Mouse (Mus musculus) MEL (cell line): ENCODE results near the gene Gabbr2. TPM values are rescaled to one million over a fixed set of nuclear protein-coding genes. Genes with fewer than 3 reads are reported as not detected.

Experiments
- DNase-seq: peaks from one replicate; pipeline ENCODE4 v3.0.0; 2011; ENCODE audit warnings: low read depth, low spot score
- H3K27ac ChIP-seq: 2 replicates; pipeline ENCODE4 v1.5.1; 2012; ENCODE audit warnings: low read depth, mild to moderate bottlenecking, control low read depth, low read length, moderate library complexity; ENCODE audit not compliant: control insufficient read depth
- H3K27me3 ChIP-seq, 2 experiments: fragments of 150-350 bp in 1 of 2; sonication (generic) in 1 of 2; 2 replicates each; pipeline ENCODE4 v1.6.1; 2012; ENCODE audit warnings: low read length in 2 of 2, mild to moderate bottlenecking in 2 of 2, improper control_type of control experiment in 1 of 2, moderate library complexity in 1 of 2; ENCODE audit not compliant: insufficient read depth in 2 of 2, control insufficient read depth in 1 of 2
- H3K36me3 ChIP-seq, 2 experiments: 2 replicates each; pipeline ENCODE4 v1.6.1; 2012 to 2014; ENCODE audit warnings: low read length in 2 of 2, improper control_type of control experiment in 1 of 2, inconsistent platforms in 1 of 2, mild to moderate bottlenecking in 1 of 2; ENCODE audit not compliant: insufficient read depth in 2 of 2, control insufficient read depth in 1 of 2
- H3K4me1 ChIP-seq, 2 experiments: fragments of 150-350 bp in 1 of 2; sonication (generic) in 1 of 2; 2 replicates each; pipeline ENCODE4 v1.6.1; 2012; ENCODE audit warnings: low read length in 2 of 2, improper control_type of control experiment in 1 of 2, mild to moderate bottlenecking in 1 of 2; ENCODE audit not compliant: insufficient read depth in 2 of 2, control insufficient read depth in 1 of 2
- H3K4me3 ChIP-seq, 2 experiments: fragments of 150-350 bp in 1 of 2; sonication (generic) in 1 of 2; 2 replicates each; pipeline ENCODE4 v1.5.1; 2012; ENCODE audit warnings: low read depth in 2 of 2, low read length in 2 of 2, mild to moderate bottlenecking in 2 of 2, moderate library complexity in 2 of 2, control low read depth in 1 of 2, improper control_type of control experiment in 1 of 2; ENCODE audit not compliant: control insufficient read depth in 1 of 2, insufficient read depth in 1 of 2
- H3K79me2 ChIP-seq: 2 replicates; pipeline ENCODE4 v1.6.1; 2012; ENCODE audit warnings: mild to moderate bottlenecking, low read length, moderate library complexity; ENCODE audit not compliant: control insufficient read depth, poor library complexity, insufficient read depth
- H3K9ac ChIP-seq: 2 replicates; pipeline ENCODE4 v1.6.1; 2012; ENCODE audit warnings: low read depth, mild to moderate bottlenecking, control low read depth, low read length, moderate library complexity; ENCODE audit not compliant: control insufficient read depth, poor library complexity, severe bottlenecking
- H3K9me3 ChIP-seq: fragments of 150-350 bp; sonication (generic); replicated peaks from 2 replicates; pipeline ENCODE4 v1.6.1; 2012; ENCODE audit warnings: mild to moderate bottlenecking, low read length, improper control_type of control experiment, moderate library complexity; ENCODE audit not compliant: insufficient read depth
- CTCF ChIP-seq, 3 experiments: IDR thresholded peaks in 2 of 3; conservative IDR thresholded peaks in 1 of 3; 2 replicates each; pipeline ENCODE4 v1.5.1; 2011 to 2012; ENCODE audit warnings: low read length in 3 of 3, low read depth in 2 of 3, mild to moderate bottlenecking in 2 of 3, improper control_type of control experiment in 1 of 3, inconsistent platforms in 1 of 3, mixed read lengths in 1 of 3, moderate library complexity in 1 of 3; ENCODE audit not compliant: control insufficient read depth in 1 of 3, insufficient read depth in 1 of 3, poor library complexity in 1 of 3, severe bottlenecking in 1 of 3
- E2F4 ChIP-seq: IDR thresholded peaks from 2 replicates; pipeline ENCODE4 v1.6.1; 2011; ENCODE audit warnings: low read depth, low read length, improper control_type of control experiment, borderline replicate concordance
- ELF1 ChIP-seq: IDR thresholded peaks from 2 replicates; pipeline ENCODE4 v1.6.1; 2014; ENCODE audit warnings: low read depth, mild to moderate bottlenecking, inconsistent platforms, low read length, improper control_type of control experiment, moderate library complexity
- EP300 ChIP-seq, 2 experiments: IDR thresholded peaks; 2 replicates each; pipeline ENCODE4 v1.6.1; 2011; ENCODE audit warnings: improper control_type of control experiment in 2 of 2, low read length in 2 of 2, low read depth in 1 of 2, mild to moderate bottlenecking in 1 of 2
- ETS1 ChIP-seq: IDR thresholded peaks from 2 replicates; pipeline ENCODE4 v1.6.1; 2012; ENCODE audit warnings: low read depth, mild to moderate bottlenecking, inconsistent platforms, low read length, improper control_type of control experiment, moderate library complexity
- GATA1 ChIP-seq: IDR thresholded peaks from 2 replicates; pipeline ENCODE4 v1.6.1; 2011; ENCODE audit warnings: low read depth, low read length, improper control_type of control experiment
- HCFC1 ChIP-seq: IDR thresholded peaks from 2 replicates; pipeline ENCODE4 v1.6.1; 2012; ENCODE audit warnings: low read depth, mild to moderate bottlenecking, inconsistent platforms, low read length, improper control_type of control experiment, moderate library complexity
- MAFK ChIP-seq: IDR thresholded peaks from 2 replicates; pipeline ENCODE4 v1.6.1; 2011; ENCODE audit warnings: low read depth, mild to moderate bottlenecking, low read length, improper control_type of control experiment, borderline replicate concordance
- MAX ChIP-seq: IDR thresholded peaks from 2 replicates; pipeline ENCODE4 v1.6.1; 2011; ENCODE audit warnings: low read length, improper control_type of control experiment
- MEF2A ChIP-seq: IDR thresholded peaks from 2 replicates; pipeline ENCODE4 v1.6.1; 2014; ENCODE audit warnings: low read depth, mild to moderate bottlenecking, inconsistent platforms, low read length, improper control_type of control experiment; ENCODE audit not compliant: poor library complexity, insufficient replicate concordance, severe bottlenecking; ENCODE audit errors: extremely low read depth
- MYB ChIP-seq: IDR thresholded peaks from 2 replicates; pipeline ENCODE4 v1.6.1; 2011; ENCODE audit warnings: mild to moderate bottlenecking, low read depth, low read length, improper control_type of control experiment
- NELFE ChIP-seq: IDR thresholded peaks from 2 replicates; pipeline ENCODE4 v1.6.1; 2011; ENCODE audit warnings: low read depth, low read length, improper control_type of control experiment
- NRF1 ChIP-seq: IDR thresholded peaks from 2 replicates; pipeline ENCODE4 v1.6.1; 2014; ENCODE audit warnings: low read depth, mild to moderate bottlenecking, inconsistent platforms, low read length, improper control_type of control experiment, moderate library complexity; ENCODE audit not compliant: poor library complexity, insufficient read depth, severe bottlenecking
- POLR2AphosphoS2 ChIP-seq: IDR thresholded peaks from 2 replicates; pipeline ENCODE4 v1.6.1; 2011; ENCODE audit warnings: low read length, improper control_type of control experiment
- RAD21 ChIP-seq: IDR thresholded peaks from 2 replicates; pipeline ENCODE4 v1.6.1; 2011; ENCODE audit warnings: mild to moderate bottlenecking, low read depth, low read length, improper control_type of control experiment
- SMC3 ChIP-seq: IDR thresholded peaks from 2 replicates; pipeline ENCODE4 v1.6.1; 2011; ENCODE audit warnings: low read depth, low read length, improper control_type of control experiment
- TAL1 ChIP-seq: IDR thresholded peaks from 2 replicates; pipeline ENCODE4 v1.6.1; 2012; ENCODE audit warnings: mild to moderate bottlenecking, inconsistent platforms, low read length, moderate library complexity, mixed read lengths
- TBP ChIP-seq: IDR thresholded peaks from 2 replicates; pipeline ENCODE4 v1.8.0; 2011; ENCODE audit warnings: low read depth, low read length, improper control_type of control experiment
- USF1 ChIP-seq: IDR thresholded peaks from 2 replicates; pipeline ENCODE4 v1.6.1; 2014; ENCODE audit warnings: low read depth, mild to moderate bottlenecking, inconsistent platforms, low read length, improper control_type of control experiment, moderate library complexity
- USF2 ChIP-seq, 2 experiments: IDR thresholded peaks; 2 replicates each; pipeline ENCODE4 v1.6.1; 2011 to 2012; ENCODE audit warnings: improper control_type of control experiment in 2 of 2, low read length in 2 of 2, borderline replicate concordance in 1 of 2, inconsistent platforms in 1 of 2, low read depth in 1 of 2, mild to moderate bottlenecking in 1 of 2; ENCODE audit not compliant: insufficient read depth in 1 of 2
- ZC3H11A ChIP-seq: IDR thresholded peaks from 2 replicates; pipeline ENCODE4 v1.6.1; 2012; ENCODE audit warnings: low read depth, mild to moderate bottlenecking, inconsistent platforms, low read length, improper control_type of control experiment
- polyA plus RNA-seq, 2 experiments: library from polyadenylated mRNA; stranded (reverse) in 1 of 2; unstranded in 1 of 2; fragments of >175 nt in 1 of 2; fragments of >200 nt in 1 of 2; gene quantifications; 2 replicates each; pipeline versions ENCODE4 v1.2.1 to v1.2.4; 2012; ENCODE audit warnings: low replicate concordance in 2 of 2, low read depth in 1 of 2; ENCODE audit not compliant: insufficient read length in 2 of 2, insufficient read depth in 1 of 2, missing spikeins in 1 of 2
- total RNA-seq: library from RNA; depleted of rRNA; stranded (reverse); fragments of 300-350 nt; gene quantifications from 2 replicates; pipeline ENCODE4 v1.2.3, GENCODE M21; 2012

The Gabbr2 gene
- total and polyA plus RNA-seq, 3 experiments = not detected

- no peaks in the 10 kb centered on the region for H3K36me3 ChIP-seq
- no peak for TF ChIP-seq MYB
- no peak for TF ChIP-seq HCFC1
- no peak for TF ChIP-seq ELF1
- no peak for TF ChIP-seq TAL1
- TF ChIP-seq SMC3 = no peak
- TF ChIP-seq NRF1 = no peak
- TF ChIP-seq ZC3H11A = no peak
- TF ChIP-seq EP300 (IDR thresholded peaks at IDR 0.05; ENCODE audit: low read depth in 1 of 2, low read length in 2 of 2) = no peak
- TF ChIP-seq MAFK = no peak
- TF ChIP-seq USF2 (IDR thresholded peaks at IDR 0.05; ENCODE audit: borderline replicate concordance in 1 of 2, insufficient read depth in 1 of 2, low read depth in 1 of 2, low read length in 2 of 2) = no peak
- TF ChIP-seq CTCF (IDR thresholded peaks at IDR 0.05 in 2 of 3, conservative IDR thresholded peaks at IDR 0.05 in 1 of 3; ENCODE audit: control insufficient read depth in 1 of 3, insufficient read depth in 1 of 3, low read depth in 2 of 3, low read length in 3 of 3, poor library complexity in 1 of 3, severe bottlenecking in 1 of 3) = no peak; a peak in 1 of 6 replicates
- no peak for TF ChIP-seq ETS1
- TF ChIP-seq TBP = no peak
- TF ChIP-seq MAX = no peak
- no peak for TF ChIP-seq POLR2AphosphoS2
- TF ChIP-seq RAD21 = no peak
- TF ChIP-seq E2F4 = no peak
- no peak for DNase-seq
- no peak overlapping the region for H3K9ac ChIP-seq
- no peak overlapping the region for H3K4me3 ChIP-seq
- H3K27me3 ChIP-seq = peaks cover 0 to under 1% of the 10 kb centered on the region in 2 experiments; a peak in 2 of 4 replicates
- no peaks in the 10 kb centered on the region for H3K9me3 ChIP-seq
- H3K27ac ChIP-seq = no peak overlapping the region
- H3K4me1 ChIP-seq = no peaks in the 10 kb centered on the region
- H3K79me2 ChIP-seq = no peaks in the 10 kb centered on the region
These were observed 43.9 kb upstream of the Gabbr2 start for GRCm38 (mm10) chr4:47035536-47035935.

DNA sequence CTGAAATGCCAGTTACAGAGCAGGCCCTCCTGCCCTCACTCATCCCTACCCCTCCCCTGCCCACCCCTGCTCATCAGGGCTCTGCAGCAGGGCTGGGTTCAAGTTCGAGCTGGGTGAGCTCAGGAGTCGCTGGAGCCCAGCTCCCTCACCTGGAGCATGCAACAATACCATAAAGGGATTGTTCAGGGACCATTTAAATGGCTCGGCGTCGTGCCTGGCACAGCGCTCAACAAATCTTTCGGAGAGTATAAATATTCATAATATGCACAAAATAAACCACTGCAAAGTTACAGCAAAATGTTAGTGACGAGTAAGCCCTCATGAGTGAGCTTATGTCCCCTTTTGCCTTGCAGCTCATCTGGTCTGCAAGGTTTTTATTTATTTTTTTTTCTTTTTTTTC is 40.5 kb upstream of the Gabbr2 start:
- no peak for TF ChIP-seq RAD21
- no peak for TF ChIP-seq MAFK
- no peak for TF ChIP-seq USF1
- no peak for TF ChIP-seq ETS1
- TF ChIP-seq USF2 (IDR thresholded peaks at IDR 0.05; ENCODE audit: borderline replicate concordance in 1 of 2, insufficient read depth in 1 of 2, low read depth in 1 of 2, low read length in 2 of 2) = no peak
- TF ChIP-seq NELFE = no peak
- no peak for TF ChIP-seq NRF1
- TF ChIP-seq HCFC1 = no peak
- TF ChIP-seq MYB = no peak
- no peak for TF ChIP-seq GATA1
- TF ChIP-seq EP300 (IDR thresholded peaks at IDR 0.05; ENCODE audit: low read depth in 1 of 2, low read length in 2 of 2) = no peak
- no peak for TF ChIP-seq ZC3H11A
- no peak for TF ChIP-seq MEF2A
- TF ChIP-seq POLR2AphosphoS2 = no peak
- no peaks in the 10 kb centered on the region for H3K36me3 ChIP-seq
- no peaks in the 10 kb centered on the region for H3K79me2 ChIP-seq
- DNase-seq = no peak
- no peak overlapping the region for H3K4me3 ChIP-seq
- H3K9me3 ChIP-seq = no peaks in the 10 kb centered on the region
- H3K27ac ChIP-seq = no peak overlapping the region
- peaks cover 0 to 4% of the 10 kb centered on the region in 2 experiments; a peak in 2 of 4 replicates for H3K27me3 ChIP-seq
- H3K9ac ChIP-seq = no peak overlapping the region
- H3K4me1 ChIP-seq = no peaks in the 10 kb centered on the region
